Mouse (Mus musculus): Measurements from ENCODE around the gene C530025M09Rik. TPM values are rescaled to one million over a fixed set of nuclear protein-coding genes. Genes with fewer than 3 reads are reported as not detected.

The C530025M09Rik gene
- polyA plus RNA-seq, 1 experiment from 2014 or later = not detected

GRCm38 (mm10) chr2:149848778-149849177 is 17.8 kb upstream of the C530025M09Rik start:
- Histone ChIP-seq H3K4me2 (ENCODE audit: low read length) (no peak overlapping the region), H3K4me3 (ENCODE audit: control insufficient read depth in 1 of 2, insufficient read depth in 1 of 2, low read depth in 1 of 2, low read length in 2 of 2) (no peak overlapping the region), H3K27ac (replicated peaks in 1 of 2; ENCODE audit: control insufficient read depth in 1 of 2, insufficient read depth in 1 of 2, low read depth in 2 of 2, low read length in 2 of 2) (no peak overlapping the region), H3K36me3 (ENCODE audit: control insufficient read depth, insufficient read depth, low read length) (no peaks in the 10 kb centered on the region), H3K9me3 (ENCODE audit: control insufficient read depth, low read length) (no peaks in the 10 kb centered on the region), H3K9ac (ENCODE audit: low read length) (no peak overlapping the region), H3K27me3 (ENCODE audit: control insufficient read depth, insufficient read depth, low read length) (no peaks in the 10 kb centered on the region), H3K4me1 (ENCODE audit: control insufficient read depth in 2 of 2, insufficient read depth in 2 of 2, low read length in 2 of 2) (no peaks in the 10 kb centered on the region)
- 66% methylated on average over 4 of the region's 4 CpGs for WGBS
- ATAC-seq (ENCODE audit: insufficient number of reproducible peaks, insufficient read depth, low FRiP score, low read depth) = no peak

GRCm38 (mm10) chr2:149844575-149844974 is 13.6 kb upstream of the C530025M09Rik start:
- H3K4me2 ChIP-seq (ENCODE audit: low read length) = no peak overlapping the region
- no peaks in the 10 kb centered on the region for H3K36me3 ChIP-seq (ENCODE audit: control insufficient read depth, insufficient read depth, low read length)
- no peak overlapping the region for H3K4me3 ChIP-seq (ENCODE audit: control insufficient read depth in 1 of 2, insufficient read depth in 1 of 2, low read depth in 1 of 2, low read length in 2 of 2)
- no peak overlapping the region for H3K9ac ChIP-seq (ENCODE audit: low read length)
- ATAC-seq (ENCODE audit: insufficient number of reproducible peaks, insufficient read depth, low FRiP score, low read depth) = no peak
- H3K27ac ChIP-seq (replicated peaks in 1 of 2; ENCODE audit: control insufficient read depth in 1 of 2, insufficient read depth in 1 of 2, low read depth in 2 of 2, low read length in 2 of 2) = no peak overlapping the region
- H3K4me1 ChIP-seq (ENCODE audit: control insufficient read depth in 2 of 2, insufficient read depth in 2 of 2, low read length in 2 of 2) = no peaks in the 10 kb centered on the region
- 53% methylated on average over 2 of the region's 2 CpGs for WGBS
- H3K27me3 ChIP-seq (ENCODE audit: control insufficient read depth, insufficient read depth, low read length) = no peaks in the 10 kb centered on the region
- H3K9me3 ChIP-seq (ENCODE audit: control insufficient read depth, low read length) = no peaks in the 10 kb centered on the region

- WGBS = 75% methylated on average over 2 of the region's 2 CpGs
- Histone ChIP-seq H3K4me2 (ENCODE audit: low read length) (no peak overlapping the region), H3K4me3 (ENCODE audit: control insufficient read depth in 1 of 2, insufficient read depth in 1 of 2, low read depth in 1 of 2, low read length in 2 of 2) (no peak overlapping the region), H3K4me1 (ENCODE audit: control insufficient read depth in 2 of 2, insufficient read depth in 2 of 2, low read length in 2 of 2) (no peaks in the 10 kb centered on the region), H3K36me3 (ENCODE audit: control insufficient read depth, insufficient read depth, low read length) (no peaks in the 10 kb centered on the region), H3K27ac (replicated peaks in 1 of 2; ENCODE audit: control insufficient read depth in 1 of 2, insufficient read depth in 1 of 2, low read depth in 2 of 2, low read length in 2 of 2) (no peak overlapping the region), H3K9me3 (ENCODE audit: control insufficient read depth, low read length) (no peaks in the 10 kb centered on the region), H3K9ac (ENCODE audit: low read length) (no peak overlapping the region), H3K27me3 (ENCODE audit: control insufficient read depth, insufficient read depth, low read length) (no peaks in the 10 kb centered on the region)
- no peak for ATAC-seq (ENCODE audit: insufficient number of reproducible peaks, insufficient read depth, low FRiP score, low read depth)
Observed at GRCm38 (mm10) chr2:149839666-149840065, 8.7 kb upstream of the C530025M09Rik start.

GRCm38 (mm10) chr2:149836471-149837135 is 5.6 kb upstream of the C530025M09Rik start:
- WGBS = 68% methylated on average over 2 of the region's 2 CpGs
- no peak for ATAC-seq (ENCODE audit: insufficient number of reproducible peaks, insufficient read depth, low FRiP score, low read depth)

GRCm38 (mm10) chr2:149835091-149835490 is 4.1 kb upstream of the C530025M09Rik start:
- Histone ChIP-seq H3K36me3 (ENCODE audit: control insufficient read depth, insufficient read depth, low read length) (no peaks in the 10 kb centered on the region), H3K4me1 (ENCODE audit: control insufficient read depth in 2 of 2, insufficient read depth in 2 of 2, low read length in 2 of 2) (peaks cover 8 to 11% of the 10 kb centered on the region in 2 experiments), H3K9me3 (ENCODE audit: control insufficient read depth, low read length) (no peaks in the 10 kb centered on the region), H3K4me2 (ENCODE audit: low read length) (no peak overlapping the region), H3K27me3 (ENCODE audit: control insufficient read depth, insufficient read depth, low read length) (peaks cover 35% of the 10 kb centered on the region), H3K9ac (ENCODE audit: low read length) (no peak overlapping the region), H3K27ac (replicated peaks in 1 of 2; ENCODE audit: control insufficient read depth in 1 of 2, insufficient read depth in 1 of 2, low read depth in 2 of 2, low read length in 2 of 2) (no peak overlapping the region), H3K4me3 (ENCODE audit: control insufficient read depth in 1 of 2, insufficient read depth in 1 of 2, low read depth in 1 of 2, low read length in 2 of 2) (no peak overlapping the region)
- ATAC-seq (ENCODE audit: insufficient number of reproducible peaks, insufficient read depth, low FRiP score, low read depth) = no peak
- 82% methylated on average over 1 of the region's 1 CpGs for WGBS

More at GRCm38 (mm10) chr2:149836471-149837135, 5.6 kb upstream of the C530025M09Rik start:
- Histone ChIP-seq H3K4me3 (ENCODE audit: control insufficient read depth in 1 of 2, insufficient read depth in 1 of 2, low read depth in 1 of 2, low read length in 2 of 2) (no peak overlapping the region), H3K4me2 (ENCODE audit: low read length) (no peak overlapping the region), H3K9ac (ENCODE audit: low read length) (no peak overlapping the region), H3K4me1 (ENCODE audit: control insufficient read depth in 2 of 2, insufficient read depth in 2 of 2, low read length in 2 of 2) (peaks cover 3% of the 10 kb centered on the region in 2 experiments), H3K9me3 (ENCODE audit: control insufficient read depth, low read length) (no peaks in the 10 kb centered on the region), H3K27me3 (ENCODE audit: control insufficient read depth, insufficient read depth, low read length) (peaks cover 23% of the 10 kb centered on the region), H3K27ac (replicated peaks in 1 of 2; ENCODE audit: control insufficient read depth in 1 of 2, insufficient read depth in 1 of 2, low read depth in 2 of 2, low read length in 2 of 2) (no peak overlapping the region), H3K36me3 (ENCODE audit: control insufficient read depth, insufficient read depth, low read length) (no peaks in the 10 kb centered on the region)

- Histone ChIP-seq H3K4me2 (ENCODE audit: low read length) (peak overlapping the region; percentile 94), H3K27me3 (ENCODE audit: control insufficient read depth, insufficient read depth, low read length) (peaks cover 50% of the 10 kb centered on the region), H3K9ac (ENCODE audit: low read length) (no peak overlapping the region), H3K27ac (replicated peaks in 1 of 2; ENCODE audit: control insufficient read depth in 1 of 2, insufficient read depth in 1 of 2, low read depth in 2 of 2, low read length in 2 of 2) (no peak overlapping the region), H3K4me1 (ENCODE audit: control insufficient read depth in 2 of 2, insufficient read depth in 2 of 2, low read length in 2 of 2) (peaks cover 11 to 14% of the 10 kb centered on the region in 2 experiments), H3K36me3 (ENCODE audit: control insufficient read depth, insufficient read depth, low read length) (no peaks in the 10 kb centered on the region), H3K9me3 (ENCODE audit: control insufficient read depth, low read length) (no peaks in the 10 kb centered on the region), H3K4me3 (ENCODE audit: control insufficient read depth in 1 of 2, insufficient read depth in 1 of 2, low read depth in 1 of 2, low read length in 2 of 2) (peak overlapping the region in 1 of 2 experiments; percentile 55; a peak in 2 of 4 replicates)
- no peak for ATAC-seq (ENCODE audit: insufficient number of reproducible peaks, insufficient read depth, low FRiP score, low read depth)
- WGBS = 13% methylated on average over 5 of the region's 5 CpGs
Observed at GRCm38 (mm10) chr2:149832301-149832700, 1.3 kb upstream of the C530025M09Rik start.

- peaks cover 50% of the 10 kb centered on the region for H3K27me3 ChIP-seq (ENCODE audit: control insufficient read depth, insufficient read depth, low read length)
- H3K36me3 ChIP-seq (ENCODE audit: control insufficient read depth, insufficient read depth, low read length) = no peaks in the 10 kb centered on the region
- 1% methylated on average over 29 of the region's 29 CpGs for WGBS
- peak overlapping the region; percentile 50 to 55 for H3K4me3 ChIP-seq (ENCODE audit: control insufficient read depth in 1 of 2, insufficient read depth in 1 of 2, low read depth in 1 of 2, low read length in 2 of 2)
- H3K9ac ChIP-seq (ENCODE audit: low read length) = peak overlapping the region; percentile 54
- no peak for ATAC-seq (ENCODE audit: insufficient number of reproducible peaks, insufficient read depth, low FRiP score, low read depth)
- no peaks in the 10 kb centered on the region for H3K9me3 ChIP-seq (ENCODE audit: control insufficient read depth, low read length)
- peaks cover 11 to 14% of the 10 kb centered on the region in 2 experiments for H3K4me1 ChIP-seq (ENCODE audit: control insufficient read depth in 2 of 2, insufficient read depth in 2 of 2, low read length in 2 of 2)
- no peak overlapping the region for H3K27ac ChIP-seq (replicated peaks in 1 of 2; ENCODE audit: control insufficient read depth in 1 of 2, insufficient read depth in 1 of 2, low read depth in 2 of 2, low read length in 2 of 2)
- peak overlapping the region; percentile 94 for H3K4me2 ChIP-seq (ENCODE audit: low read length)
Observed at GRCm38 (mm10) chr2:149831459-149832245, 639 bp upstream of the C530025M09Rik start.
